Mouse (Mus musculus) E14TG2a.4 (cell line): ENCODE results near the gene Gm45808.

Experiments used
- CTCF ChIP-seq: conservative IDR thresholded peaks from 2 replicates; pipeline ENCODE4 v1.5.1; 2014; ENCODE audit warnings: low read length
- NANOG ChIP-seq: IDR thresholded peaks from 2 replicates; pipeline ENCODE4 v1.6.1; 2014; ENCODE audit warnings: borderline replicate concordance, low read length, mixed read lengths
- POU5F1 ChIP-seq: IDR thresholded peaks from 2 replicates; pipeline ENCODE4 v1.6.1; 2014; ENCODE audit warnings: low read length, borderline replicate concordance

- TF ChIP-seq CTCF (no peak), NANOG (no peak), POU5F1 (no peak)
Measured at GRCm38 (mm10) chr7:45419859-45420614, 66.6 kb downstream of the Gm45808 start.
